Mouse (Mus musculus) urinary bladder, postnatal 10 days (tissue): ENCODE measurements around the gene Csad.

Experiments
- DNase-seq: peaks from one replicate; pipeline ENCODE4 v3.0.0; 2022; ENCODE audit warnings: low spot score

Gene Csad

DNA sequence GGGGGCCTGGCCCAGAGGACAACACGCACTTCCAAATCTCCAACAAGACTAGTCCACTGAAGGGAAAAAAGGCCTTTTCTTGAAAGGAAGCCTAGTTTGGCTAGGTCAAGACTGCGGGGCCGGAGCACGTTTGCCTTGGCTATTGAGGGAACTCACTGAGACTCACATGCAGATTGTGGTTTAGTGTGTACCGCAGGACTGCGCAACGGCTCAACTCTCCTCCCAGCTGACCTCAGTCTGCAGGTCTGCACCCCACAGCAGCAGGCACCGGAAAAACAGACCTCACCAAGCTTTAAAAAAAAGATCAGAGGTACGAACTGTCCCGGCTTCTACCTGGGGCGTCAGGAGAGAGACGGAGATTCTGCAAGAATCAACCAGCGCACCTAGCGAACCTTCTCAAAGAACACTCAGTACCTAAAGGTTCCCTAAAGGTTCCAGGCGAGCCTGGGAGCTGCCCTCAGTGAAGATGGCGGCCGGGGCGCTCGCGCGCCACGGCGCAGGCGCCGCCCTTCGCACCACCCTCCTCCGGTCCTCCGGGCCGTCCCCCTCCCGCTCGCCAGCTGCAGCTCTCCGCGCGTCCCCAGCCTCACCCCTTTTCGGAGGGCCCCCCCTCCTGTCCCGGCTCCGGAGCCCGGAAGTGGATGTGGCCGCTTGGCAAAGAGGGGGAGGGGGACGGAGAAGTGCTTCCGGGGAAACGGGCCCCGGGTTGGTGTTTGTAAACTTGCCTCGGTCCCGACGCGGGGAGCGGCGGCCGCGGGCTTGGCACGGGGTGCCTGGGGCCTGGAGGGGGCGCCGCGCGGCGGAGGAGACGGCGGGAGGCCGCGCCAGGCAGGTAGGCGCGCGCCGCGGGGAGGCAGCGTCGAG, 1.3 kb downstream of the Csad start, which contains the start of gene Zfp740:
TSS of gene Zfp740 (plus strand) at position 279 of the 864 bp plus-strand sequence.
- peak; percentile 82 for DNase-seq

DNA sequence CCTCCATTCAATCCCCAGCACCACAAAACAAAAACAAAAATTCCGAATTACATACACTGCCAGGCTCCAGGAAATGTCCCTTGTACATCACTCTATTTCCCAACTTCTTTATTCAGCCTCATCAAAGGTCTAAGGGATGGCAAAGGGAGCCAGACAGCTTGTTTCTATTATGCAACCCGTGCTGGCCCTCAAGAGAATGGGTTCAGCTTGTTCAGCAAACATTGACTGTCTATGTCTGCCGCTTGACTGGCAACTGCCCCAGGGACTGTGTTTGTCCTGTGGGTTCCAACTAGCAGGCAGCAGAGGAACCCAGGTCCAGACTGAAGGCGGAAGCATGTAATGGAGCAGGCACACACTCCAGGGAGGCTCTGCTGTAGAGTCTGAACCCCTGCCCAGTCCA, 5.7 kb downstream of the Csad start:
- DNase-seq, result no peak

DNA sequence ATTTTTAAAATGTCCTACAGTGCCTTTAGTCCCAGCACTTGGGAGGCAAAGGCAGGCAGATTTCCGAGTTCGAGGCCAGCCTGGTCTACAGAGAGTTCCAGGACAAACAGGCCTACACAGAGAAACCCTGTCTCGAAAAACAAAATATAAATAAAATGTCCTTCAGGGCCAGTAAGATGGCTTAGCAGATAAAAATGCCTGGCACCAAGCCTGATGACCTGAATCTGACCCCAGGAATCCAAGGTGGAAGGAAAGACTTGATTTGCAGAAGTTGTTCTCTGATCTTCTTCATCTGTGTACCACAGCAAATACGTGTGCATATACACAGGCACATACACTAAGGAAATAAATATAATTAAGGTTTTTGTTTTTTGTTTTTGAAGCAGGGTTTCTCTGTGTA, 9.2 kb downstream of the Csad start:
- no peak for DNase-seq

DNA sequence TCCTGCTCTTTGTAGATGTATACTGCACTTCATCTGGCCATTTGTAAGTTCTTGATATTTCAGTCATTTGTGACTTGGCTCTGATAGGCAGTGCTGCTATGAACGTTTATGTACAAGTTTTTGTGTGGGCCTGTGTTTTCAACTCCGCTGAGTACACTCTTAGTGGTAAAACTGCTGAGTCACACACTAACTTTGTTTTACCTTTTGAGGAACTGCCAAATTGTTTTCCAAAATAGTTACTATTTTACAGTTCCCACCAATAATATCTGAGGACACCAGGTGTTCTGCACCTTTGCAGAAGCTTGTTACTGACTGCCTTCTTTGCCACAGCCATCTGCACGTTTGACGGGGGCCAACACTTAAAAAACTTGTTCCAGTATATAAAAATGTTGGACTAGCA, 10.1 kb downstream of the Csad start:
- DNase-seq, result no peak

DNA sequence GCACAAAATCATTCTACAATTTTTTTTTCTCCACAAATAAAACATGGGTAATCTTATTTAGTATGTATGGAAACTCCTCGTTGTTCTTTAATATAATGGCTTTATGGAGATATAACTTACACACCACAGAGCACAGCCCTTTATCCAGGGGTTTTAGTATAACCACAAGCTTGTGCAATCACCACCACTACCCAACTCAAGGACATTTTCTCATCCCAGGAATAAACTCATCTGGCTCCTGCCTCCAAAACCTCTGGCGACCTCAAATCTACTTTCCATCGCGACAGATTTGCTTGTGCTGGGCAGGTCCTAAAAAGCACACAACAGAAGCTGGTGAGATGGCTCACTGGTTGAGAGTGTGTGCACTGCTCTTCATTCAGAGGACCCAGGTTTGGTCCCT, 10.9 kb downstream of the Csad start:
- DNase-seq, result no peak

DNA sequence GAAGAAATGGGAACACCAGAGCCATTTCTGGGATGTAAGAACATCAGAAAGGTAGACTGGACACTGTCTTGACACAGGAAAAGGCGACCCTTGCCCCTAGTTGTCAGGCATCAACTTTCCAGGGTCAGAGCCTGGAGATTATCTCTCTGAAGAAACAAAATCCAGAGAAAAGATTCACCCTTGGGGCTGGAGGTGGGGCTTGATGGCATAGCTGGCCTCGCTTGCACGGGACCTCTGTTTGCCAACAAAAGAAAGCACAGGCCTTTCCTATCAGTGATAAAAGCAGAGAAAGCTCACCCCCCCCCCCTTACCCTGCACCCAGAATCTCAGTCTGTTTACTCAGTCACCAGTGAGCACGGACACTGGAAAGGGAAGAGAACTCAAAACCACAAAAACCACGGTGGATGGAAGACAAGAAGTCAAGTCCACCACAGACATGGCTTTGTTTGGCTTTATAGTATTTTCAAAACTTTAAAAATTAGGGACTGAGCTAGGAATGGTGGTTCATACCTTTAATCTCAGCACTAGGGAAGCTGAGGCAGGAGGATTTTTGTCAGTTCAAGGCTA, 11.6 kb downstream of the Csad start:
- no peak for DNase-seq

DNA sequence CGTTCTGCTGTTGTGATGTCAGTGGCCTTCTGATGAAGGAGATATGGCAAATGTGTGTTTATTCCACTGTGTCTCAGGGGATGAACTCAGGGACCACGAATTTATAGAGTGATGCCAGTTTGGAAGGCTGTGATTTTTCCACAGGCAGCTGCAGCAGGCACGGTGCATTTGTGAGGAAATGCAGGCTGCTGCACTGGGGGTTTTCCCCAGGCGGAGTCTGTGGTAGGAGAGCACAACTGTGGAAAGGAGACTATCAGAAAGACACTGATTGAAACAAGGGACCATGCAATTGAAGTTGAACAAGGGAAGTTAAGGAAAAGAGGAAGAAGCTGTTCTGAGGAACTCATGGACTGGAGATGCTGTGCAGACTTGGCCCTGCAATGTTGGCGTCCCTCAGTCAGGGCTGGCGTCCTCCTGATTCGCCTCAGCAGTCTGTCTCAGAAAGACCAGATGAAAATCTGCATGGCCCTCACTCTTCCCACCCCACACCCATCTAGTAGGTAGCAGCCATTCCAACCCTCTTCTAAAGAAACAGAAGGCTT, 12.2 kb downstream of the Csad start:
- no peak for DNase-seq

DNA sequence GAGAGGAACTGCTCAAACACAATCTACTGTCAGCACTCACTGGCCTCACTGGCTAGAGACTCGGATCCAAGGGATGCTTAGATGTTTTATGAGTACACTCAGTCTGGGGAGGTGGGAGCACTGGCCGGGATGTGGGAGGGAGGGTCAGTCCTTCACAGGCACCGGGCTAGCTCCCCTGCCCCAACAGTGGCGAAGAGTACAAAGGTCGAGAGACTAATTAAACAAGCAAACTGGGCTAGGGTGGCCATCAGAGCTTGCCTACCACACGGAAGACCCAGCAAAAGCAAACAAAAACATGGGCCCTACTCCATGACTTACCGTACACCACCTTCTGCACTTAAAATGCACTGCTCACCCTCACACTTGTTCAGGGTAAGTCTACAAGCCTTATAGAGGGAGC, 12.8 kb downstream of the Csad start:
- DNase-seq, result no peak

DNA sequence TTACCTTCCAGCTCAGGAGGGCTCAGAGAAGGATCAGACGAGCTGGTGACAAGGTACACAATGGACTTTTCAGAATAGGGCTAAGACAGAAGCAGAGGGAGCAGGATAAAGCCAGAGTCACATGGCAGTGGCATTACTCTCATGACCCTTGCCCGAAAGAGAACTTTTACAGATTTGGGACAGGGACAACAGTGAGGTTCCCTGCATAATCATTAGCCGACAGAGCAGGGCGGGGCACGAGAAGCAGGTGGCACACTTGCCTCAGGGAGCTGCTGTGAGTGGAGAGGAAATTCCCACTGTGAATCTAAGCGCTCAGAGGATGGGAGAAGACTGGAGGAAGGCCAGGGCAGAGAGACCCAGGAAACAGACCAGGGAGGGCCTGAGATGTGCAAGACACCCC, 15.6 kb downstream of the Csad start:
- DNase-seq, result no peak

DNA sequence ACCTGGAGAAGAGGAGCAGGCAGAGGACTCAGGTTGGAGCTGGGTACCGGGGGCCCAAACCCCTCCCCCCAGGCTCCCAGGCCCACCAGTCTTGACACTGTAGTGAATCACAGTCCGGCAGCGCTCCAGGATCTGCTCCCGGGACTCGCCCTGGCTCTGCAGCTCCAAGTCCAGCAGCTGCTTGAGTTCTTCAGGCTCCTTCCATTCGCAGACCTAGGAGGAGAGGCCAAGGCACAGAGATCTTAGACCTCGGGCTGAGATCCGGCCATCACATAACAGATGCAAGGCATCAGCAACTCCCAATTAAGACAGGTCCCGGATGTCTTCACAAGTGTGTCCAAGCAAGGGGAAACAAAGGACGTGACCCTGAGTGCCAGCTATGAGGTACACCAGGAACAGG, 16.4 kb downstream of the Csad start:
- no peak for DNase-seq

DNA sequence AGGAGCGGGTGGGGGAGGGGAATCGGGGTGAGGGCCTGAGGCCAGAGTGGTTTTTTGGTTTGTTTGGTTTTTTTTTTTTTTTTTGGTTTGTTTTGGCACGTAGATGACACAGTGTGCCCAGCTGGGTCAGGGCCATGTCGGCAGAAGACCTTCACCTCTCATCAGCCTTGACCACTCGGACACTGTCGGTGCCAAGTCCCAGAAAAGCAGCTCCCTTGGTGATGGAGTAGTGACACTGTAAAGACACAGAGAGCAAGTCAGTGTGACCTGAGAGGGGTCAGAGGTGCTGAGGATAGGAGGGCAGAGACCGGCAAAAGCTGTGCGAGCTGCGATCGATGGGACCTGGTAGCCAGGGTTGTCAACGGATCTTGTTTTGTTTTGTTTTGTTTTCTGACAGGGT, 18.3 kb downstream of the Csad start:
- DNase-seq, result no peak

DNA sequence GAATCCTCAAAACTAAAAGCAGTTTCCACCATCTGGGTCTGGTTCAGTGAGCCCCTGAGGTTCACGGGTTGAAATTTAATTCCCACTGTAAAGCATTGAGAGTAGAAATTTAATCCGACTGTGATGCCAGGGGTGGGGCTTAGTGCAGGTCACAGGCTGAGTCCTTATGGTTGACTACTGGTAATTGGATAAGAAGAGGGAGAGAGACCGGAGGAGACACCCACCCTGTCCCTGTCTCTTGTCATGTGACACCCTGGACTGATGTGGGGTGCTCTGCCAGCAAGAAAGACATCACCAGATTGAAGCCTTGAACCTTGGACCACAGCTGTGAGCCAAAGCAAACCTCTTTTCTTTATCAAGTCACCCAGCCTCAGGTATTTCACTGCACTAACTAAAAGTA, 21.4 kb downstream of the Csad start:
- DNase-seq, result no peak

DNA sequence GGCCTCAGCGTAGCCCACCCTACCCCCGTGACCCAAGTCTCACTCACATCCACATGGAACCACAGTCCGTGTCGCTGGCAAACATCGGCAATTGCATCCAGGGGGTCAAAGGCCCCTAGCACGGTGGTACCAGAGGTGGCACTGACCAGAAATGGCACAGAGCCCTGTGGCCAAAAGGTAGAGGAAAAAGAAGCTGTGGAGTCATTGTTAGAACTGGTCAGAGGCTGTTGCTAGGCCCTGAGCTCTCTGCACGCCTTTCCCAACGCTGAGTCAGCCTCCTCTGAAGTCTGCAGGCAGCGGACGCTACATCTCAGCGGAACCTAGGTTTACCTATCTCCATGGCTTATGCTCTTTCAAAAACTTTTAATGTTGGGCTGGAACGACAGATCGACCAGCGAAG, 24.6 kb downstream of the Csad start:
- no peak for DNase-seq

DNA sequence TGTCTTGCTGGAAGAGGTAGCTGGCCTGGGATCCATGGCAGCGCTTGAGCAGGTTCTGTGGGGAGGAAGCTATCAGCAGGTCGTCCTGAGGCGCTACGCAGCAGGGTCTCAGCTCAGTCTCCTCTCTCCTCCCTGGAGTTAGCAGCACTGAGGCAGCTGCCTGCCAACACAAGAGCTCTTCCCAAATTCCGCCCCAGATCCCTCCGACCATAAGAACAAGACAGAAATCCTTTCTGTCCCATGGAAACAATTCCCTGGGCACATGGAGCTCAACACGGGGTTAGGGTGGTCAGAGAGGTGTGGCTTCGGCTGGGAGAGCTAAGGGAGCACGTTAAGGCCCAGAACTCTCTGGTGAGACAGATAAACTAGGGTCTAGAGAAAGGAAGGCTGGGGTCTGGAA, 25.4 kb downstream of the Csad start:
- no peak for DNase-seq

DNA sequence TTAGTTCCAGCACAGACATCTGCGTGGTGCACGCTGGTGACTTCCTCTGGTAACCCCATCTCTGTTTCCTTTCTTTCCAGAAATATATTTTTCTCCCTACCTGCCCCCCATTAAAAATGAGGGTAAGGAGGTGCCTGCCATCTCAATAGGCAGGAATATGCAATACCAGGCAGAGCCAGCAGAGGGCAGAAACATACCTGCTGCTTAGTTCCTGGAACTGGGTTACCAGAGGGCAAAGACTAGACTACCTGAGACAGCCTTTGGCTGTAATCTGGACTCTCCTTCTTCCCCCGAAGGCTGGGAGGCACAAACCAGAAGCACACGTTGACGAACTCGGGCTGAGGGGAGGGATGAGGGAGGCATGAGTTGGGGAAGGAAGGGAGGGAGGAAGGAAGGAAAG, 26.2 kb downstream of the Csad start:
- peak; percentile 59 for DNase-seq

DNA sequence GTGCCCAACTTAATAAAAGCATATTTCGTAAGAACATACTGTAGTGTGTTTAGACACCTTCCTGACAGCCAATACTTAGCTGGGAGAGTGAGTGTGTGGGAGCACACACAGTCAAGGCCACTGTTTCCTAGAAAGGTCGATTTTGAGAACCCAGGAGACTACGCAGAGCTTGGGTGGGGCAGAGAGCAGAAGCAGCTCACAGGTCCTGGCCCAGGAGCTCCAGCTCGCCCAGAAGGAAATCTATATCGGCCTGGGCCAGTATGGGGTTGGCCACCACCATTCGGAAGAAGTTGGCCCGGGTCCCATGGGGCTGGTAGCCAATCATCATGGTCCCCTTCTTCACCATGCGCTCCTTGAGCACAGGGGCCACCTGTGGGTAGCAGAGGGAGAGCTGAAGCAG, 27.1 kb downstream of the Csad start:
- DNase-seq, result no peak

DNA sequence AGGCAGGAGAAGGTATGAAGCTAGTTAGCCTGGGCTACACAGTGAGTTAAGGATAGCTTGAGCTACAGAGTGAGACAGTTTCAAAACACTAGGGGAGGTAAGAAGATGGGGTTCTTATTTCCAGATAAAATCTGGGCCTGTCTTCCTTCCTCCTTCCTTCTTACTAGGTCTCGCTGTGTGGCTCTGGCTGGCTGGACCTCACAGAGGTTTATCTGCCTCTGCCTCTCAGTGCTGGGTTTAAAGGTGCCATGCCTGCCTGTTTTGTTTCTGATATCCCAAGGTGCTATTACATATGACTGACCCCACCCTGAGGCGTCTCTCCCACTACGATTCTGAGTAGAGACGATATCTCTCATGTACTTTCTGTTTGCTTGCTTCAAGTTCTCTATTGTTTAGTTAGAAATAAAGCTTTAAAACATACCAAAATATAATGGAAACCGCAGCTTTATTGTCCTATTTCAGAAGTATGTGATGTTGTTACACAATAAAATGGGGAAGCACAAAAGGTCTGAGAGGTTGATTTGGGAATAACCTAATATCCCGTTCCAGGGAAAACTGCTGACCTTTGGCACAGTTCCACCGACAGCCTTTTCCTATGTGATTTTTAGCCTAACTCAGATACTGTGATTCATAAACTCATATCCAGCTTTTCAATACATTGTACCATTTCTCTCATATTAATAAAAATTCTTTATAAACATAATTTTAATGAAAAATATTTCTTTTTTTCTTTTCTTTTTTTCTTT, 27.8 kb downstream of the Csad start:
- DNase-seq, result no peak

DNA sequence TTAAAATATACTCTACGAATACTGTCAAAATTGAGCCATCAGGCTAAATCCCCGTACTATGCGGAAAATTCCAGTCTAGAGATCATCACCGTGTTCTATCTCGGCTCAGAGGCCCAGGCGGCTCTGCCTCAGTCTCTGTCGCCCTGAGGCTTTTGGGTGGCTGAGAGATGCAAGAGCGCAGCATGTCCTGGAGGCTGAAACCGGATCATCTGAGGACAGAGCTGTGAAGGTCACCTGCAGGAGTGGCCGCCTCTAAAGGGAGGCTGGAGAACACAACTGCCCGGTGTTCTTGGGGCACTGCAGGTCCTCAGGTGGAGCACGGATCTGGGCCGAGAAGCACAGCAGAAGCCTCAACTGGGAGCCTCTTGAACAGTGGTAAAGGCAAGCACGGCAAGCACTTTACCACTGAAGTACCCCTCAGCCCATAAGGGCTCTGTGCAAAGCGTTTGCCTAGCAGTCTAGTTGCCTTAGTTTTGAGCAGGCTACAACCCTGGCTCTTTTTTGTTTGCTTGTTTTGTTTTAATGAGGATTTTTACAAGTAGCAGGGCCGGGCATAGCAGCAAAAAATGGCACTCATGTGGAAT, 28.7 kb downstream of the Csad start:
- DNase-seq, result no peak

DNA sequence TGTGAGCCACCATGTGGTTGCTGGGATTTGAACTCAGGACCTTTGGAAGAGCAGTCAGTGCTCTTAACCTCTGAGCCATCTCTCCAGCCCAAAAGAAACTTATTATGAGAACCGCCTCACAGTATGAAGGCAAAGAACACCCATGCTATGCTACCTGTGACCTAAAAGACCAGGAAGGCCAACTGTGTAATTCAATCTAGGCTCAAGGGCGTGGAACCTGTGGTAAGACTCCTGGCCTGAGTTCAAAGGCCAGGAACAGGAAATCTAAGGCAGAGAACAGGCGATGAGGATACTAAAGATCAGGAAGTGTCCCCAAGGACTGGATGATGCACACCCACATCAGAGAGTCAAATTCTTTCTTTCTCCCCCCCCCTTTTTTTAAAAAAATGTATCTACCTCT, 30.9 kb downstream of the Csad start:
- no peak for DNase-seq

DNA sequence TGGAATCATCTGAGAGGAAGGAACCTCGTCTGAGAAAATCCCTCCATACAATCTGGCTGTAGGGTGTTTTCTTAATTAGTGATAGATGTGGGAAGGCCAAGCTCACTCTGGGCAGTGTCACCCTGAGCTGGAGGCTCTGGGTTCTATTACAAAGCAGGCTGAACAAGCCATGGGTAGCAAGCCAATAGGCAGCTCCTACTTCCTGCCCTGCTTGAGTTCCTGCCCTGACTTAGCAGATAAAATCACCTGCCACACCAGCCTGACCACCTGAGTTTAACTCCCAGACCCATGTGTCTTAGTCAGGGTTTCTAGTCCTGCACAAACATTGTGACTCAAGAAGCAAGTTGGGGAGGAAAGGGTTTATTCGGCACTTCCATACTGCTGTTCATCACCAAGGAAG, 35.5 kb downstream of the Csad start:
- DNase-seq, result no peak

DNA sequence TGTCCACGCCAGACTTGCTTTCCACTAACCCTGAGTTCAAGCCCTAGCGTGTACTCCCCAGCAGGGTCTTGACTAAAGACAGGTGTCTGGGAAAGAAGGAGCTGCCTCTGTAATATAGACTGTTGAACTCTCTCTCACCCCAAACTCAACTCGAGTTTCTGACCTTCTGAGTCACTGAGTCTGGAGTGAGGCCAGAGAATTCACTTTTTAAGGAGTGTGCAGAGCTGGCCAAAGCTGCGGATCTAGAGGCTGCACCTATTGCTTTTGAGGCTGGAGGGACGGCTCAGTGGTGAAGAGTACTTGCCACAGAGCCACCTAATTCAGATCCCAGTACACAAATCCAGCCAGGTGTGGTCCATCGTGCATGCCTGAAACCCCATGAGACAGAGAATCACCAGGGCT, 36.9 kb downstream of the Csad start:
- DNase-seq, result no peak

DNA sequence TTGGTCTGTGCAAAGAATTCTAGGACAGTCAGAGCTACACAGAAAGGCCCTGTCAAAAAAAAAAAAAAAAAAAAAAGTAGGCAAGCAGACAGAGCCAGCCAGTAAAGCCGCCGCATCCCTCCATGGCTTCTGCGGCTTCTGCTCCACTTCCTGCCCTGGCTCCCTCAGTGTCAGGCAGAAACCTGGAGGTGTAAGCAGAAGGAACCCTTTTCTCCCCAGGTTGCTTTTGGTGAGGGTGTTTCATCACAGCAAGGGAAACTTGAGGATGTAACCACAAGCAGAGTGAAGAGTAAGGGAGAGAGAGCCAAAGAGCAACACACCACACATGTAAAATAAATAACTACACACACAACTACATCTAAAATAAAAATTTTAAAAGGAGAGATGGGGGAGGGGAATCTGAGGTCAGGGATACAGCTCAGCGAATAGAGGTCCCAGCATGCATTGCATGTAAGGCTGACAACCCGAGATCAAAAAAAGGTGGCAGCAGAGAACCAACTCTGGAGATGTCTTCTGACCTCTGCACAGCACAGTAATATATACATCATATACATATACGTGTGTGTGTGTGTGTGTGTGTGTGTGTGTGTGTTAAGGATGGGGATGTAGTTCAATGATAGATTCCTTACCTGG, 38.9 kb downstream of the Csad start:
- DNase-seq, result no peak
